Mouse (Mus musculus): ENCODE data around the gene Cav1.
A peak's percentile ranks its signal among the peaks of the same experiment; 100 is the strongest.

- TF ChIP-seq CTCF (IDR thresholded peaks at IDR 0.05) (no peak), EP300 (IDR thresholded peaks at IDR 0.05) (0 out of 2 replicates have a peak, but pooled peaks have one; percentile 12)
Observed at GRCm38 (mm10) chr6:17258911-17259310, 47.2 kb upstream of the Cav1 start.

All from lung, postnatal 0 days (tissue).